Mouse (Mus musculus): Measurements from ENCODE around the gene Slc12a9.

The Slc12a9 gene

GRCm38 (mm10) chr5:137333512-137334174 is at the start of gene Slc12a9:
Slc12a9 (minus strand) TSS chr5:137333597.
- peak; percentile 99 for DNase-seq (ENCODE audit: low spot score)

- peak; percentile 83 for DNase-seq (ENCODE audit: low spot score)
Measured at GRCm38 (mm10) chr5:137381152-137381551, 47.8 kb upstream of the Slc12a9 start.

- DNase-seq (ENCODE audit: low spot score), result peak; percentile 32
Measured at GRCm38 (mm10) chr5:137377603-137378002, 44.2 kb upstream of the Slc12a9 start.

- peak; percentile 30 for DNase-seq (ENCODE audit: low spot score)
Measured at GRCm38 (mm10) chr5:137377176-137377575, 43.8 kb upstream of the Slc12a9 start.

GRCm38 (mm10) chr5:137376722-137377121 is 43.3 kb upstream of the Slc12a9 start:
- DNase-seq (ENCODE audit: low spot score), result peak; percentile 54

- DNase-seq (ENCODE audit: low spot score), result peak; percentile 56
Measured at GRCm38 (mm10) chr5:137376198-137376597, 42.8 kb upstream of the Slc12a9 start.

- no peak for DNase-seq (ENCODE audit: low spot score)
Measured at GRCm38 (mm10) chr5:137375627-137376026, 42.2 kb upstream of the Slc12a9 start.

- DNase-seq (ENCODE audit: low spot score), result no peak
Measured at GRCm38 (mm10) chr5:137374521-137375080, 41.2 kb upstream of the Slc12a9 start.

- no peak for DNase-seq (ENCODE audit: low spot score)
Measured at GRCm38 (mm10) chr5:137373371-137373950, 40.1 kb upstream of the Slc12a9 start.

GRCm38 (mm10) chr5:137369665-137370064 is 36.3 kb upstream of the Slc12a9 start:
- no peak for DNase-seq (ENCODE audit: low spot score)

GRCm38 (mm10) chr5:137358382-137358781 is 25.0 kb upstream of the Slc12a9 start:
- peak; percentile 63 for DNase-seq (ENCODE audit: low spot score)

GRCm38 (mm10) chr5:137354091-137354490 is 20.7 kb upstream of the Slc12a9 start:
- no peak for DNase-seq (ENCODE audit: low spot score)

GRCm38 (mm10) chr5:137352011-137352975 is 18.9 kb upstream of the Slc12a9 start:
- no peak for DNase-seq (ENCODE audit: low spot score)

- no peak for DNase-seq (ENCODE audit: low spot score)
Measured at GRCm38 (mm10) chr5:137351394-137351793, 18.0 kb upstream of the Slc12a9 start.

- no peak for DNase-seq (ENCODE audit: low spot score)
Measured at GRCm38 (mm10) chr5:137351058-137351380, 17.6 kb upstream of the Slc12a9 start.

- DNase-seq (ENCODE audit: low spot score), result no peak
Measured at GRCm38 (mm10) chr5:137350205-137351057, 17.0 kb upstream of the Slc12a9 start.

GRCm38 (mm10) chr5:137349384-137350204 is 16.2 kb upstream of the Slc12a9 start, which contains the start of gene Ephb4:
Ephb4 (plus strand) TSS chr5:137350109.
- peak; percentile 95 for DNase-seq (ENCODE audit: low spot score)

- peak; percentile 72 for DNase-seq (ENCODE audit: low spot score)
Measured at GRCm38 (mm10) chr5:137348482-137349383, 15.3 kb upstream of the Slc12a9 start.

- DNase-seq (ENCODE audit: low spot score), result no peak
Measured at GRCm38 (mm10) chr5:137347856-137348255, 14.5 kb upstream of the Slc12a9 start.
